Mouse (Mus musculus): ENCODE measurements at regions not wholly inside any gene's neighbourhood (a gene's known extent, or its start where the extent isn't known, plus 50 kb on each side); places are given as distances from the start of the nearest gene placed in this dataset.

DNA sequence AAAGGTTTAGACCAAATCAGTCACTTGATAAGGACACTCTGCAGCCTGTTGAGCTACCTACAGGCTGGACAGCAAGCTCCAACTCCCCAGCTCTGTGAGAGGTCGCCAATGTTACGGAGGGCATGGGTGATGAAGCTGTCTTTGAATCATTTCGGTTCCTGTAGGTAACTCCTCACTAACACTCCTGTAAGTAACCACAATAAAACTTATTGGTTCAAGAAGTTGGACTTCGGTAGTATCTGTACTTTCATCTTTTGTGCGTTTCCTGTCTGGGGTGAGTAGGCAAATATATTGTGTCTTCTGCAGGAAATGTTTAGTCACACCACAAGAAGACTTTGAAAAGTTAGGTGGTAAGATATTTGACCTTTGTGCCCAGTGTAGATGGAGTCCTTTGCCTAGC lies 244.1 kb upstream of the Ndst4 start:
- TF ChIP-seq CTCF (IDR thresholded peaks at IDR 0.05; ENCODE audit: control insufficient read depth, insufficient read depth, insufficient read length): no peak
- no peak for TF ChIP-seq MAX (IDR thresholded peaks at IDR 0.05)
- TF ChIP-seq CEBPB (IDR thresholded peaks at IDR 0.05; ENCODE audit: low read depth): no peak
- no peak for TF ChIP-seq USF1 (IDR thresholded peaks at IDR 0.05; ENCODE audit: low read depth)

All from C2C12 (cell line).